Mouse (Mus musculus) liver, postnatal 0 days (tissue): ENCODE measurements at regions not wholly inside any gene's neighbourhood (a gene's known extent, or its start where the extent isn't known, plus 50 kb on each side); places are given as distances from the start of the nearest gene placed in this dataset.

Source experiments
- ATAC-seq: fragments of 200-750 bp; cut with Nextera tagmentation; 2 replicates; pipeline ENCODE4 v1.8.0; 2017; ENCODE audit warnings: mild to moderate bottlenecking, moderate library complexity
- DNase-seq: peaks from one replicate; pipeline ENCODE4 v3.0.0-alpha.2; 2016
- H3K27ac ChIP-seq: fragments of 300-500 bp; sonication (generic); 2 replicates; pipeline ENCODE4 v1.5.1; 2014; ENCODE audit warnings: antibody characterized with exemption, moderate library complexity, mild to moderate bottlenecking, low read depth
- H3K27me3 ChIP-seq: fragments of 300-500 bp; sonication (generic); 2 replicates; pipeline ENCODE4 v1.6.1; 2014; ENCODE audit warnings: low read length, control low read depth, mixed read lengths; ENCODE audit not compliant: insufficient read depth
- H3K36me3 ChIP-seq: fragments of 300-500 bp; sonication (generic); replicated peaks from 2 replicates; pipeline ENCODE4 v1.6.1; 2014; ENCODE audit warnings: mild to moderate bottlenecking, control low read depth, low read length, moderate library complexity, mixed read lengths; ENCODE audit not compliant: insufficient read depth
- H3K4me1 ChIP-seq: fragments of 300-500 bp; sonication (generic); 2 replicates; pipeline ENCODE4 v1.6.1; 2014; ENCODE audit warnings: antibody characterized with exemption, mild to moderate bottlenecking, control low read depth; ENCODE audit not compliant: insufficient read depth
- H3K4me2 ChIP-seq: fragments of 300-500 bp; sonication (generic); 2 replicates; pipeline ENCODE4 v1.6.1; 2014; ENCODE audit warnings: low read depth, mild to moderate bottlenecking, low read length, moderate library complexity, mixed read lengths
- H3K4me3 ChIP-seq: fragments of 300-500 bp; sonication (generic); 2 replicates; pipeline ENCODE4 v1.5.1; 2014; ENCODE audit warnings: low read depth, low read length
- H3K9ac ChIP-seq: fragments of 300-500 bp; sonication (generic); replicated peaks from 2 replicates; pipeline ENCODE4 v1.6.1; 2014; ENCODE audit warnings: mild to moderate bottlenecking, moderate library complexity
- H3K9me3 ChIP-seq: fragments of 300-500 bp; sonication (generic); 2 replicates; pipeline ENCODE4 v1.6.1; 2016; ENCODE audit warnings: mild to moderate bottlenecking, control low read depth, low read length, mixed read lengths
- CTCF ChIP-seq: sonication (generic); IDR thresholded peaks from 2 replicates; pipeline ENCODE4 v1.5.1; 2016; ENCODE audit warnings: antibody characterized with exemption, low read depth
- EP300 ChIP-seq: IDR thresholded peaks from 2 replicates; pipeline ENCODE4 v1.6.1; 2016; ENCODE audit warnings: antibody characterized with exemption, low read depth, mild to moderate bottlenecking
- WGBS: fragments of 180-500 bp; shearing (Covaris S2); extraction: QIAGEN DNeasy Blood & Tissue Kit; methylation state at CpG from one replicate; pipeline ENCODE4 v1.1.7; 2014; ENCODE audit not compliant: insufficient replicate concordance; 5-methylcytosine and 5-hydroxymethylcytosine counted together

DNA sequence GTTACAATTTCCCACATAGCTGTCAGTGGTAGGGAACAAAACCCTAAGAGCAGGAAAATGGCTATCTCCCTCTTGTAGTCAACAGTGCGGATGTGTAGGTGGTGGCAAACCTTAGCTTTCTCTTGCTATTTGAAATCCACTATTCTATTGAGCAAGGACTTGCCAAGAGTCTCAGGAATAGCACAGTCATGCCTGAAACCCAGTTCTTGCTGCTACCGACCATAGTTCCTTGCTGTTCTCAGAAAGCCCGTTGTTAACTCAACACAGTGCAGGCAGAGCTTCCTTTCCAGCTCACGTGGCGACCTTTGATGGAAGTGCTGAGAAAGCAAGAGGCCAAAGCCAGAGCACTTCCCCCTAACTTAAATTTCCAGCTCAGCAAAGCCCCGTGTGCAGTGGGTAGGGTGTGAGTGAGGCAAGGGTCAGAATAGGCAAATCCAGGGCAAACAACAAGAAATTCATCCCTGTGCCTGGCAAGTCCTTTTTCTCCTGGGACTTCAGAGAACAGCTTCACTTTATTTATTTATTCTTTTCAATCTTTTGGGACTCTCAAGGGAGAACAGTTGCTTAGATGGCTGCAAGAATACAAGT, 131.9 kb downstream of the Snx18 start:
- DNase-seq (peak; percentile 23), ATAC-seq (peak; percentile 55)

DNA sequence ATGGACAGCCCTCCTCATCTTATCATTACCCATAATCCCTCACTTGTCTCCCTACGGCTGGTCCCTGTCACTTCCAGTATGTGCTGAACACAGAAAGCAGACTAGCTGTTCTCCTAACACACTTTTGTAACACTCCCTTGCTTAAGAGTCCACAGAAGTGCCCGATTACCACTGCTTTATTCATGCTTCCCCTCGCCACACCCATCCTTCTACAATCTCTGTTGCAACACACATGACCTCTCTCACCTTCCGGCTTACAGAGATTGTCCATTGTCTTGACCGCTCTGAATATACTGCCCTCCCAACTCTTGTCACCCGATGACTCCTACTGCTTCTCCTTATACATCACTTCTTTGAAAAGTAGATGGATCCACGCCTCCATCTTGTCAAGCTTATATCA, 132.9 kb downstream of the Snx18 start:
- Histone ChIP-seq H3K4me3 (no peak overlapping the region), H3K4me2 (no peak overlapping the region), H3K4me1 (peaks cover 4% of the 10 kb centered on the region; the same call in 1 of the 2 replicates), H3K36me3 (no peaks in the 10 kb centered on the region), H3K27me3 (no peaks in the 10 kb centered on the region), H3K9me3 (0 out of 2 replicates have a peak, but pooled peaks cover 2% of the 10 kb centered on the region), H3K9ac (no peak overlapping the region), H3K27ac (no peak overlapping the region)
- ATAC-seq (peak; percentile 67), DNase-seq (peak; percentile 44)
- TF ChIP-seq EP300 (peak; percentile 77), CTCF (no peak)
- WGBS: 64% methylated on average over 7 of the region's 7 CpGs

More for the DNA sequence above, 131.9 kb downstream of the Snx18 start:
- 0 out of 2 replicates have a peak, but pooled peaks cover 2% of the 10 kb centered on the region for H3K9me3 ChIP-seq
- 42% methylated on average over 6 of the region's 6 CpGs for WGBS
- H3K4me3 ChIP-seq: no peak overlapping the region
- no peaks in the 10 kb centered on the region for H3K27me3 ChIP-seq
- H3K9ac ChIP-seq: no peak overlapping the region
- H3K4me1 ChIP-seq: peaks cover 4% of the 10 kb centered on the region; the same call in 1 of the 2 replicates
- peak overlapping the region; percentile 4; the same call in 1 of the 2 replicates for H3K27ac ChIP-seq
- no peaks in the 10 kb centered on the region for H3K36me3 ChIP-seq
- H3K4me2 ChIP-seq: no peak overlapping the region
- TF ChIP-seq EP300: no peak

DNA sequence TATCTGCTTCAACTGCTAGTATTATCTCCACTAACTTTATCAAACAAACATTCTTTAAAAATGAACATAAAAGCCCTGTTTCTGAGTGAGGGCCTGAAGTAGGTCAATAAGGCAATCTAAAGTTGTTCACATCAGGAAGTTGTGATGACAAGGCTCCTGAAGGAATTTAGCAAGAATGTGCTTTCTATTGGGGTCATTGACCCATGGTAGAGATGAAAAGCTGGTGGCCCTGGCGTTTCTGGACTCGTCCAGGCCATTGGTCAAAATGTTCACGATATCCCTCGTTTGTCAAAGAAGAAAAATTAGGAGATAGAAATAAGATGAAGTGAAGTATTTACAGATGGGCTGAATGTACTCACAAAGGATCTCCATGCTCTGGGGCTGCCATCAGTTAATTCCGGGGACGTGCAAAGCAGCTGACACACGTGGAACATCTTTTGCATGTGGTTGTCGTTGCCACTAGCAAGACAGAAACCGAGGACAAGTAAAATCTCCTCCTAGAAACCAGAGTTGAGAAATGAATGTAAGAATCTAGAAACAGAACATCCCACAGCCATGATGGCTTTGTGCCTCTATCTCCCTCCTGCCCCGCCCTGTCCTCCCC, 134.1 kb downstream of the Snx18 start:
- no peak for DNase-seq
- TF ChIP-seq CTCF (no peak), EP300 (no peak)
- H3K27me3 ChIP-seq: no peaks in the 10 kb centered on the region
- H3K9ac ChIP-seq: no peak overlapping the region
- no peak overlapping the region for H3K4me2 ChIP-seq
- H3K36me3 ChIP-seq: no peaks in the 10 kb centered on the region
- H3K9me3 ChIP-seq: 0 out of 2 replicates have a peak, but pooled peaks cover 2% of the 10 kb centered on the region
- H3K4me3 ChIP-seq: no peak overlapping the region
- H3K4me1 ChIP-seq: peaks cover 4% of the 10 kb centered on the region; the same call in 1 of the 2 replicates
- WGBS: 66% methylated on average over 10 of the region's 10 CpGs
- no peak for ATAC-seq
- H3K27ac ChIP-seq: no peak overlapping the region

DNA sequence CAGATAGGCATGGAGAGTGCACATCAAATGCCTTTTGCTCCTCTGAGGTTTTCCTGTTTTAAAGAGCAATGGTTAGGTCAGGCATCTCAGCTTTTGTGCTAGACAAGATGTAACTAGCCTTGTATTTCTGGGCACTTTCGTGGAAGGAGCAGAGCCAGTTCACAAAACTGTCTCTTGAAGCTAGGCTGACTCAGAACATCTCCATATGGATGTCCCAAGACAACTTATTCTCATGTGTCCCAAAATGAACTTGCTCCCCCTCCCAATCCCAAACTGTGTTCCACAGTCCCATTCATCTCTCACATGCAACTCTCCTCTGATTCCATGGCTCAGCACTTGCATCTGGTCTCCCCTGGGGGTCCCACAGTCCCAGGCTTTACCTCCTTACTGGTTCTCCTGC, 135.5 kb downstream of the Snx18 start:
- DNase-seq (no peak), ATAC-seq (no peak)
- Histone ChIP-seq H3K9me3 (no peaks in the 10 kb centered on the region), H3K27ac (no peak overlapping the region), H3K27me3 (no peaks in the 10 kb centered on the region), H3K4me2 (no peak overlapping the region), H3K36me3 (no peaks in the 10 kb centered on the region), H3K9ac (no peak overlapping the region), H3K4me1 (peaks cover 4% of the 10 kb centered on the region; the same call in 1 of the 2 replicates), H3K4me3 (no peak overlapping the region)
- TF ChIP-seq EP300 (no peak), CTCF (no peak)
- WGBS: 67% methylated on average over 1 of the region's 1 CpGs

DNA sequence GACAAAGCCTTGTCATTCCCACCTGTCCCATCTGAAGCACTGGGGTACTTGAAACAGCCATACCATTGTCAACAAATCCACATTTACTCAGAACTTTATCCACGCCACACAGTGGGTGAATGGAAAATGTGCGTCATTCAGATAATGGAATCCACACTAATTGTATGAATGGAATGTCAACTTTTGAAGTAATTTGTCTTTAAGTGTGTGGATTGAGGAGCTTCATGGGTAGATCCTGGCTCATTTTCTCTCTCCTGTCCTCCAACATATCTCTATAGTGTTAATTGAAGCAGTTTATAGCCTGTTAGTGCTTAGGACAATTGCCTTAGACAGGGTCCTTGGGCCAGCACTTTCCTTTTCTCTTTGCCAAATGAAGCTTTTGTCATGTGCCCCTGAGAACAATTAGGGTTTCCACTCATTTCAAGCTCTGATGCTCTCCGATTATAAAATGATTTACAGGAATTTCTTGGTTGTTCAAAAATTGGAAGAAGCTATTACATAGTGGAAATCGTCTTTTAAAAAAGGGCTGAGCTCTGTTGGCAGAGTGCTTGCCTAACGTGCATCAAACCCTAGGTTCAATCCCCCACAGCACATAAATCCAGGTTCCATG, 140.4 kb downstream of the Snx18 start:
- no peak for TF ChIP-seq CTCF
- no peaks in the 10 kb centered on the region for H3K9me3 ChIP-seq
- DNase-seq: no peak

DNA sequence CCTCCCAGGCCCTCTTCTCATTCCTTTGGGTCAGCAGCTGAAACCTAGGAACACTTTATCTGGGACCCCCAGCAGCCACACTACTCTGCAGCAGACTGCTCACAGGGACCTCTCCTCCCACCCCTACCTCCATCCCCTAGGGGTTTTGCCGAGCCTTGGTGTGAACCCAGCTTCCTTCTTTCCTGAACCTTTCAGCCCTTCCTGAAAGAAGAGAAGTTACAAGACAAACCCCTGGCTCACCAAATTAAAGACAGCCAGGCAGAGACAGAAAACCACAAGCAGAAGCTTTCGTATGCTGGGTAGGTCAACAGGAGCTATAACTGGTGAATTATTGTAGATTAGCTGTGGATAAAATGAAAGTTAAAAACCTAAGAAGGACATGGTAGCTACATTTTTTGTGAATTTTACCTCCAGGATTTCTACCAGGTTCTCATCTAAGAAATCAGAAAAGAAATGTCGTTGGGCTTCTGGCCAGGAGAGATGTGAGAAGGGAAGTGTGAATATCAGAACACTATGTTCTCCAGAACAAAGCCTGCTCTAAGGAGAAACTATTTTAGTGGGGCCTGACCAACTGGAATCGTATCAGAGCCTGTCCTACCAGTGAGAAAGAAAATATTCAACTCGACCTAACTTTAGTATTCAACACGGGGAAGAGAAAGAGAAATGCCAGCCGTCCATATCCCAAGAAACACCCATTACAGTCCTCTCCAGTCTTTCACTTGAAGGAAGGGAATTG, 147.4 kb downstream of the Snx18 start:
- Histone ChIP-seq H3K9me3 (no peaks in the 10 kb centered on the region), H3K27me3 (no peaks in the 10 kb centered on the region), H3K4me3 (no peak overlapping the region), H3K27ac (no peak overlapping the region), H3K36me3 (no peaks in the 10 kb centered on the region), H3K4me2 (no peak overlapping the region), H3K9ac (no peak overlapping the region), H3K4me1 (no peaks in the 10 kb centered on the region)
- DNase-seq (no peak), ATAC-seq (no peak)
- WGBS: 47% methylated on average over 7 of the region's 7 CpGs
- TF ChIP-seq EP300 (no peak), CTCF (no peak)

More for the DNA sequence above, 140.4 kb downstream of the Snx18 start:
- no peak overlapping the region for H3K4me2 ChIP-seq
- no peak for ATAC-seq
- no peaks in the 10 kb centered on the region for H3K27me3 ChIP-seq
- H3K4me3 ChIP-seq: no peak overlapping the region
- H3K4me1 ChIP-seq: no peaks in the 10 kb centered on the region
- H3K9ac ChIP-seq: no peak overlapping the region
- H3K36me3 ChIP-seq: no peaks in the 10 kb centered on the region
- 70% methylated on average over 5 of the region's 5 CpGs for WGBS
- H3K27ac ChIP-seq: no peak overlapping the region
